Mouse (Mus musculus): ENCODE results near the gene Ska3. TPM values are rescaled to one million over a fixed set of nuclear protein-coding genes. Genes with fewer than 3 reads are reported as not detected.

Gene Ska3
- polyA plus RNA-seq, 1 experiment from 2014 or later: 65.9 TPM

GRCm38 (mm10) chr14:57787406-57787805 is 38.6 kb downstream of the Ska3 start:
- no peak overlapping the region for H3K27ac ChIP-seq
- H3K4me3 ChIP-seq: no peak overlapping the region
- no peaks in the 10 kb centered on the region for H3K27me3 ChIP-seq (ENCODE audit: low read depth, poor library complexity, severe bottlenecking)
- H3K36me3 ChIP-seq: no peaks in the 10 kb centered on the region
- H3K4me1 ChIP-seq: no peaks in the 10 kb centered on the region
- DNase-seq (ENCODE audit: low spot score): no peak
- no peaks in the 10 kb centered on the region for H3K9me3 ChIP-seq (replicated peaks)
- 68% methylated on average over 4 of the region's 4 CpGs for WGBS

DNA sequence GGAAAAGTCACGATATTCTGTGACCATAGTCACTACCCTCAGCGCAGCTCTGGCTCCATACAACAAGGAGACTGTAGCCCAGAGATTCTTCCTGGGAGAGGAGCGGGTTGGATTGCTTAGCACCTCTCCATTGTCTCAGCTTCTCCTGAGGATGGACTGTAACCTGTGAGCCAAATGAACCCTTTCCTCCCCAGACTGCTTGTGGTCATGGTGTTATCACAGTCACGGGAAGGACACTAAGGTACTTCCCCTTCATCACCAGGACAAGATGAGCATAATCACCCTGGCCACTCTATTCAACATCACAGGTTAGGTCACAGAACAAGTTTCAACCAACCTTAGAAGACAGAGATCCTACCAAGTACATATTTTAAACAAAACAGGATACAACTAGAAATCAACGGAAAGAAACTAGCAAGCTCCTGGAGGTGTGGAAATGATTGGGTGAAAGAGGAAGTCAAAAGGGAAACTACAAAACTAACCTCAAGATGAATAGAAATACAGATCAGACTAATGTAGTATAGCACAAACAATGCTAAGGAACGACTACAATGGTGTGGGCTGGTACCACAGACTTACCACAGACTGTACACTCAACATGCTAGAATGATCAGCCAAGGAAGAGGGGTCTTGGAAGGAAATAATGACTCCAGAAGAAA is 53.7 kb downstream of the Ska3 start:
- DNase-seq (ENCODE audit: low spot score): no peak
- H3K9me3 ChIP-seq (replicated peaks): no peaks in the 10 kb centered on the region
- no peak overlapping the region for H3K27ac ChIP-seq
- H3K27me3 ChIP-seq (ENCODE audit: low read depth, poor library complexity, severe bottlenecking): no peaks in the 10 kb centered on the region
- 84% methylated on average over 6 of the region's 6 CpGs for WGBS
- H3K4me1 ChIP-seq: no peaks in the 10 kb centered on the region
- no peak overlapping the region for H3K4me3 ChIP-seq
- no peaks in the 10 kb centered on the region for H3K36me3 ChIP-seq

- H3K36me3 ChIP-seq: no peaks in the 10 kb centered on the region
- no peaks in the 10 kb centered on the region for H3K27me3 ChIP-seq (ENCODE audit: low read depth, poor library complexity, severe bottlenecking)
- 91% methylated on average over 5 of the region's 5 CpGs for WGBS
- no peak for DNase-seq (ENCODE audit: low spot score)
- H3K4me3 ChIP-seq: no peak overlapping the region
- H3K4me1 ChIP-seq: no peaks in the 10 kb centered on the region
- no peak overlapping the region for H3K27ac ChIP-seq
- no peaks in the 10 kb centered on the region for H3K9me3 ChIP-seq (replicated peaks)
These were observed 56.9 kb downstream of the Ska3 start for GRCm38 (mm10) chr14:57769102-57769501.

DNA sequence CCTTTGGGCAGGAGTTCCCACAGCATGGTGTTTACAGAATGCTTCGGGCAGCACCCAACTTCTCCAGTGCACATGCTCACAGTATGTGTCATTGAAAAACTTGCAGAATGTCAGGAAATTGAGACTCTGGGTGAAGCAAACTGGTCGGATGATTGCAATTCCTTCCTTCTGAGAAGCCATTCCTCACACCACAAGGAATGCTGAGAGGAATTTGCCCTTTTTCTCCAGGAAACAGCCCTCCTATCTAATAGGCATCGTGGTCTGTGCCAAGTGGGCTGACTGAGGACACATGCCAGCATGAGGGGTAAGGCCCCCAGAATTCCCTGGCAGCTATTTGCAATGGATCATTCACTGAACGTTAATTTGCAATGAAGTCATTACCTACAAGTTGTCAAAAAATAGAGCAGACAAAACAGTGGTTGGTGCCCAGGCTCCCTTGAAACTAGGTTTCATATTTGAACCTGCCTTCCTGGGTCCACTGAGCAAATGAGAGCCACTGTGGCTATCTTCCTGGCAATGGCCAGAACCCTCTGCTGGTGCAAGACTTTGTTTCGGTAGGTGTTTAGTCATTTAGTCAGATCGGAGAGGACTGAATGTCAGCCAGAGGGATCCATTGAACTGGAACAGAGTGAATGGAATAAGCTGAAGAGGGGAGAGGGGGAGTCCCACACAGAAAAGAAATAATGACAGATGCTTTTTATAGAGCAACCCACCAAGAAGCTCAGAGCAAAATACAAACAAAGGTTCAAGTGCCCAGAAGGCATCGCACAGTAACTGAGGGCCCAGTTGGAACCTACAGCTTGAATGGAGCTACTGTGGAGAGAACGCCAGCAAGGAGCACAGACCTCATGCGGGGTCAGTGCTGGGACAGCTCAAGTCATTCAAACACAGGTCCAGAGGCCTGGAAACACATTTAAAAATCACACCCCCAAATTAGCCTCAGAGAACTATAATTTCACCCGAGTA is 65.3 kb downstream of the Ska3 start:
- Histone ChIP-seq H3K4me3 (no peak overlapping the region), H3K36me3 (no peaks in the 10 kb centered on the region), H3K27ac (no peak overlapping the region), H3K4me1 (no peaks in the 10 kb centered on the region), H3K27me3 (ENCODE audit: low read depth, poor library complexity, severe bottlenecking) (no peaks in the 10 kb centered on the region), H3K9me3 (replicated peaks) (no peaks in the 10 kb centered on the region)
- DNase-seq (ENCODE audit: low spot score): no peak
- 76% methylated on average over 10 of the region's 10 CpGs for WGBS

- H3K36me3 ChIP-seq: no peaks in the 10 kb centered on the region
- peaks cover 7% of the 10 kb centered on the region for H3K4me1 ChIP-seq
- 74% methylated on average over 4 of the region's 4 CpGs for WGBS
- no peaks in the 10 kb centered on the region for H3K27me3 ChIP-seq (ENCODE audit: low read depth, poor library complexity, severe bottlenecking)
- no peak for DNase-seq (ENCODE audit: low spot score)
- no peak within 1 kb of the TSS for H3K27ac ChIP-seq
- no peaks in the 10 kb centered on the region for H3K9me3 ChIP-seq (replicated peaks)
- H3K4me3 ChIP-seq: no peak within 1 kb of the TSS
These were observed 67.7 kb downstream of the Ska3 start, which contains the start of gene Lats2 for GRCm38 (mm10) chr14:57758237-57758636. TSS of gene Lats2 (minus strand) at chr14:57758388.

Small RNA genes lying within 50 kb of the gene (microRNA-seq; reads per million reads assigned to microRNA genes)
- gene Mir3077: not detected

Other genes with a start within 250 kb of the Ska3 start
- gene Xpo4, start 160.8 kb downstream of the Ska3 start, polyA plus RNA-seq (2016; fragmentation: Nextera tagmentation; extraction: Ambion mirVana): 30.3 and 33.4 TPM in 2 replicates
- gene Gm49361, start 80.1 kb downstream of the Ska3 start, polyA plus RNA-seq (2016; fragmentation: Nextera tagmentation; extraction: Ambion mirVana): not detected in 2 replicates
- 16.3 and 21.0 TPM in 2 replicates for gene Lats2, start 67.8 kb downstream of the Ska3 start, polyA plus RNA-seq (2016; fragmentation: Nextera tagmentation; extraction: Ambion mirVana)
- 25.2 and 34.5 TPM in 2 replicates for gene Sap18, start 28.0 kb downstream of the Ska3 start, polyA plus RNA-seq (2016; fragmentation: Nextera tagmentation; extraction: Ambion mirVana)
- gene Mrpl57, start within 50 bp of the Ska3 start, polyA plus RNA-seq (2016; fragmentation: Nextera tagmentation; extraction: Ambion mirVana): 143 and 157 TPM in 2 replicates
- gene Zdhhc20, start 64.1 kb upstream of the Ska3 start, polyA plus RNA-seq (2016; fragmentation: Nextera tagmentation; extraction: Ambion mirVana): 53.6 and 62.7 TPM in 2 replicates
- gene Micu2, start 173.1 kb upstream of the Ska3 start, polyA plus RNA-seq (2016; fragmentation: Nextera tagmentation; extraction: Ambion mirVana): 59.7 and 68.3 TPM in 2 replicates
- 3.0 and 6.5 TPM in 2 replicates for gene Fgf9, start 244.4 kb upstream of the Ska3 start, polyA plus RNA-seq (2016; fragmentation: Nextera tagmentation; extraction: Ambion mirVana)

All from limb, embryonic 10.5 days (tissue).